Mouse (Mus musculus) hindbrain, embryonic 13.5 days (tissue): ENCODE results near the gene Nmnat2. TPM values are rescaled to one million over a fixed set of nuclear protein-coding genes. Genes with fewer than 3 reads are reported as not detected.

Experiments
- ATAC-seq: fragments of 200-750 bp; cut with Nextera tagmentation; 2 replicates; pipeline ENCODE4 v1.8.0; 2017; ENCODE audit warnings: moderate TSS enrichment; ENCODE audit not compliant: low FRiP score
- H3K27ac ChIP-seq: fragments of 300-500 bp; sonication (generic); 2 replicates; pipeline ENCODE4 v1.5.1; 2015; ENCODE audit warnings: inconsistent platforms, mild to moderate bottlenecking, moderate library complexity
- H3K27me3 ChIP-seq: fragments of 300-500 bp; sonication (generic); 2 replicates; pipeline ENCODE4 v1.6.1; 2015; ENCODE audit warnings: mild to moderate bottlenecking, inconsistent platforms
- H3K36me3 ChIP-seq: fragments of 300-500 bp; sonication (generic); 2 replicates; pipeline ENCODE4 v1.6.1; 2015; ENCODE audit warnings: mild to moderate bottlenecking, inconsistent platforms
- H3K4me1 ChIP-seq: fragments of 300-500 bp; sonication (generic); replicated peaks from 2 replicates; pipeline ENCODE4 v1.6.1; 2015; ENCODE audit warnings: inconsistent platforms
- H3K4me2 ChIP-seq: fragments of 300-500 bp; sonication (generic); 2 replicates; pipeline ENCODE4 v1.6.1; 2015; ENCODE audit warnings: inconsistent platforms, mild to moderate bottlenecking, moderate library complexity
- H3K4me3 ChIP-seq: fragments of 300-500 bp; sonication (generic); 2 replicates; pipeline ENCODE4 v1.5.1; 2015; ENCODE audit warnings: mild to moderate bottlenecking, inconsistent platforms
- H3K9ac ChIP-seq: fragments of 300-500 bp; sonication (generic); 2 replicates; pipeline ENCODE4 v1.6.1; 2015; ENCODE audit warnings: mild to moderate bottlenecking, inconsistent platforms
- H3K9me3 ChIP-seq: fragments of 300-500 bp; sonication (generic); 2 replicates; pipeline ENCODE4 v1.6.1; 2016; ENCODE audit warnings: inconsistent platforms
- WGBS: fragments of 180-500 bp; shearing (Covaris S2); methylation state at CpG from one replicate; pipeline ENCODE4 v1.1.7; 2015; 5-methylcytosine and 5-hydroxymethylcytosine counted together
- polyA plus RNA-seq: library from polyadenylated mRNA; unstranded; fragments of >200 nt; fragmentation: Nextera tagmentation; extraction: Ambion mirVana; gene quantifications from 2 replicates; pipeline ENCODE4 v1.2.1, GENCODE M21; 2015

Nmnat2 gene
- polyA plus RNA-seq, 1 experiment from 2014 or later: 68.0 TPM

DNA sequence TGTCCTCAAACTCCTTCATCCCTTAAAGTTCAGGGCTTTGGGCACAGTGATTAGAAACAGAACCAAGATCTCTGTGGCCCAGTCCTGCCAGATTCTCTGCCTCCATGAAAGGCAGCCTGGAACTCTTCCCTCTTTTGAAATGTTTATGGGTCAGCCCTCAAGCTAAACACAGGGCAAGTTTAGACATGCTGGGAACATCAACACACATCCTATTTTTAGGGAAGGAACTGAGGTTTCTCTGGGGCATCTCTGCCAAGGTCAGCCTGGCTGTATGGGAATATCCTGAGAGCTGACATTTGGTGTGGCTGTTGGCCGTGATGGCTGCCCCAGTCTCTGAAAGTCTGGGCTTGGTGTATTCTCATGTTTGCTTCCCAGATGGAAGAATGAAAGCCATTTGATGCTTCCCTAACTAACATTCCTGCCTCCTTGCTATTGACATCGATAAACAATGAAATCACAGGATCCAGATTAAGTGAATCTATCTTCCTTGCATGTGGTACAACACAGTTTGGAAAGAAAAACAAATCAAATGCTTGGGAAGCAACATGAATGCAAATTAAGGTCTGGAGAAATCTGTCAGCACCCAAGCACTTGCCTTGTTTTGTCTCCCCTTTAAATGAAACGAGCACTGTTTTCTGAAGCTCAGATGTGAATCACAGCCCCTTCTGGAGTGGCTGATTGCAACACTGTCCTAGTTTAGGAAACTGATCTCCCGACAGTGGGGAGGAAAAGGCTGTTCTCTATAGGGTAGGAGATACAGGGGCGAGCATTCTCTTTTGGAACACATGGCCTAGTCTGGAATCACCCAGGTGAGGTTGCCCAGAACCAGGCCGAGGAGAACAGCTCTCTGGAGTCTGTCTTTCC is 37.7 kb downstream of the Nmnat2 start:
- H3K4me3 ChIP-seq: no peak overlapping the region
- 67% methylated on average over 6 of the region's 6 CpGs for WGBS
- H3K36me3 ChIP-seq: no peaks in the 10 kb centered on the region
- H3K4me2 ChIP-seq: no peak overlapping the region
- H3K9me3 ChIP-seq: no peaks in the 10 kb centered on the region
- H3K27ac ChIP-seq: peak overlapping the region; percentile 66; the same call in 1 of the 2 replicates
- no peak overlapping the region for H3K9ac ChIP-seq
- H3K27me3 ChIP-seq: no peaks in the 10 kb centered on the region
- no peaks in the 10 kb centered on the region; the same call in 1 of the 2 replicates for H3K4me1 ChIP-seq
- ATAC-seq: no peak

DNA sequence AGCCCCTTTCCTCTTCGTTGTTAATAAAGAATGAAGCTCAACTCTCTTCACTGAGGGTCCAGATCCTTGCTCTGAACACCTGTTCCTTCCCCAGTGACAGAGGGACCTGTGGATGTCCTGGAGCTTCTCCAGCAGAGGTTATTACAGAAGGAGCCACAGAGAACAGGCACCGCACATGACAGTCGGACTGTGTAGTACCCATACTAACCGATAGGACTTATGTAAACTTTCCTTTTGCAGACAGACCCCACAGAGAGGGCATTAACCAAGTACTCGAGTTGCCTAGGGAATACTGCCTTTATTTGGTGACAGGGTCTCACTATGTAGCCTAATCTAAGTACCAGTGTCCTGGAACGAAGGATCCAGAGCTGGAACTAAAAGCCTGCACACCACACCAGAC is 39.0 kb downstream of the Nmnat2 start:
- ATAC-seq: no peak
- H3K27ac ChIP-seq: no peak overlapping the region

DNA sequence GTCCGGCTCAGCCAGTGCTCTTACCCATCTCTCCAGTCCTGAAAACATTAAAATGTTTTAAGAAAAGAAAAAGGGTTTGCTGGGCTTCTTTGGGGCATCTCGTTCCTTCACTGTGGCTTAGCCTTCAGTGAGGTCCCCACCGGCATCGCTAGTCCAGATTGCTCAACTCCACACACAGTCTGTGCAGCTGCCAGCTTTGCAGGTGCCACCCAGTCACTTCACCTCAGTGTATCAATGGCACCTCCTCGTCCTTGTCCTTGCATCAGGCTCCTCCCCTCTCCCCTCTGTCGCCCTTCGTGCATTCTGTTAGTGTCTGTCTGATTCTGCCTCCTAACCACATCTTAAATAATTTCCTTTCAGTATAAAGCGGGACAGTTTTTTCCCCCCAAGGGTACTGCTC is 45.2 kb downstream of the Nmnat2 start:
- H3K4me1 ChIP-seq: no peaks in the 10 kb centered on the region
- ATAC-seq: no peak
- H3K9ac ChIP-seq: no peak overlapping the region
- no peak overlapping the region for H3K4me2 ChIP-seq
- WGBS: 84% methylated on average over 8 of the region's 8 CpGs
- no peaks in the 10 kb centered on the region for H3K36me3 ChIP-seq
- H3K27me3 ChIP-seq: no peaks in the 10 kb centered on the region
- no peak overlapping the region for H3K27ac ChIP-seq
- H3K9me3 ChIP-seq: no peaks in the 10 kb centered on the region
- no peak overlapping the region for H3K4me3 ChIP-seq

More for the DNA sequence above, 39.0 kb downstream of the Nmnat2 start:
- Histone ChIP-seq H3K9me3 (no peaks in the 10 kb centered on the region), H3K9ac (no peak overlapping the region), H3K4me3 (no peak overlapping the region), H3K36me3 (no peaks in the 10 kb centered on the region), H3K27me3 (no peaks in the 10 kb centered on the region), H3K4me1 (no peaks in the 10 kb centered on the region; the same call in 1 of the 2 replicates), H3K4me2 (no peak overlapping the region)
- 86% methylated on average over 6 of the region's 6 CpGs for WGBS

DNA sequence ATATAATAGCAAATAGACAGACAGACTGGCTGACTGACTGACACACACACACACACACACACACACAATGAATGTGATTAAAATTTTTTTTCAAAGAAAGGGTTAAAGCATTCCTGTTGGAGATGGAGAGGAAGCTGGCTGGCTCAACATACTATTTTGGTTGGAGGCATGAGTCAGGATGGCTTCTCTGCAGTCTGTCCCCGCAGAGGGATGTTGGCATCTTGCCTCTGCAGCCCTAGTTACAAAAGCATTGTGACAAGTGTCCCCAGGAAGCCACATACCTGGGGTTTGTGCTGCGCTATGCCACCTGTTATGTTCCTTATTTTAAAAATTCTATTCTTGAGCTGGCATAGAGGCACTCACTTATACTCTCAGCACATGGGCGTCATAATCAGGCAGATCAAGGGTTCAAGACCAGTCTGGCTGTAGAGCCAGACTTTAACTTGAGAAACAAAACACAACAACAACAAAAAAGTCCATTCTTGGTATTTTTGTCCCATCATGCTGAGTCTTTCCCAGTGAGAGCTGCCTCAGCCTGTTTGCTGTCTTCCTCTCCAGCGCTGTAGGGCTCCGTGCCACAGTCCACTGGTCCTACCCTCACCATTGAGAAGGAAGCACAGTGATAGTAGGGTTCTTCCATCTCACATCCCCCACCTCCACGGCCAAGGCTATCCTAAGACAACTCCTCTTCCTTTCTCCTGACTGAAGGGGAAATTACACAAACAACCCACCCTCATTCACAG is 45.9 kb downstream of the Nmnat2 start:
- Histone ChIP-seq H3K9ac (no peak overlapping the region), H3K4me2 (no peak overlapping the region), H3K36me3 (no peaks in the 10 kb centered on the region), H3K4me1 (peaks cover 5% of the 10 kb centered on the region), H3K27me3 (no peaks in the 10 kb centered on the region), H3K4me3 (no peak overlapping the region), H3K9me3 (no peaks in the 10 kb centered on the region), H3K27ac (no peak overlapping the region)
- WGBS: 86% methylated on average over 6 of the region's 6 CpGs
- ATAC-seq: no peak

DNA sequence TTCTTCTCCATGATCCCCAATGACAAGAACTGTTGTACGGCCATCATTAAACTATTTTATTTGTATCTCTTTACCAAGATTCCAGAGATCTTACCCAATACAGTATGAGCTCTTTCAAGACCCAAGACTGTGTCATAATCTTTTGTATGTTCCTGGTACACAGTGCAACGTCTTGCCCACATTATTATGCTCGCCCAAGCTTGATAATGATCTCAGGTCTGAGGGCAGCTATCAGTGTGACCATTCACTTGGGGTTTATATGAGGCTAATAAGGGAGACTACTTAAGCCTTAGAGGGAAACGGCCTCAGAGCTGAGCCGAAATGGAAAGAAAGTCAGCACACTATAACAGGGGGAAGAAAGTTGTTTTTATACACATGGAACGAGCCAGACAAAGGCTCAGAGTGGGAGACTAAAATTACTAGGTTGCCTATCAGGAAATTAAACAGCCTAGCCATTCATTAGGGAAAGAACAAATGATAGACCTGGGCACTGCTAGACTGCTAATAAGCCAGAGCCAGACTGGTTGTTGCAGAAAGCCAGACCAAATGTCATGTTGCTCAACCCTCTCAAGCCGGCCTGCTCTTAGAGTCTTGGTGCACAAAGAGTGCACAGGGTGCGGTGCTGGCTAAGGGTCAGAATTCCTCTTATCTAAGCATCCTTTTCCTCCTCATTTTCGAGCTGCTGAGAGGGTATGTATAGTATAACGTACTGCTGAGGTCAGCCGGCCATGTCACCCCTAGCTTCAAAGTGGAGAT is 47.7 kb downstream of the Nmnat2 start:
- Histone ChIP-seq H3K4me3 (no peak overlapping the region), H3K27me3 (no peaks in the 10 kb centered on the region), H3K36me3 (no peaks in the 10 kb centered on the region), H3K4me2 (no peak overlapping the region), H3K9me3 (no peaks in the 10 kb centered on the region), H3K4me1 (peaks cover 20% of the 10 kb centered on the region), H3K27ac (no peak overlapping the region), H3K9ac (no peak overlapping the region)
- ATAC-seq: no peak
- WGBS: 84% methylated on average over 11 of the region's 11 CpGs

DNA sequence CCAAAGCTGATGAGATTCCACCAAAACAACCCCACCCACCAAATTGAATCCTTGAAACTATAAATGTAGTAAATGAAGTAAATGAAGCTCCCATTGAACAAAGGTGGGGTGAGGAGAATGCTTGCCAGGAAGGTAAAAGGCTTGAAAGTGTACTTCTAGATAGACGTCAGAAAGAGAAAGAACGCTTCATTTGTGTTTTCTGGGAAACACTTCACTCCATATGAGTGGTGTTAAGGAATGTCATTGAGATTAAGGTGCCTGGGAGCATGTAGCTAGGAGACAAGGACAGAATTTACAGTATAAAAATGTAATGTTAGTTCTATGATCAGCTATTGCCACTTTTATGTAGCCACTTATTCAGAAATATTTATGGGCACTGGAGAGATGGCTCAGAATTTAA is 49.7 kb downstream of the Nmnat2 start:
- Histone ChIP-seq H3K27ac (no peak overlapping the region), H3K9me3 (no peaks in the 10 kb centered on the region), H3K9ac (no peak overlapping the region), H3K4me3 (no peak overlapping the region), H3K4me2 (no peak overlapping the region), H3K4me1 (peaks cover 20% of the 10 kb centered on the region), H3K36me3 (no peaks in the 10 kb centered on the region), H3K27me3 (no peaks in the 10 kb centered on the region)
- 86% methylated on average over 2 of the region's 2 CpGs for WGBS
- ATAC-seq: no peak

DNA sequence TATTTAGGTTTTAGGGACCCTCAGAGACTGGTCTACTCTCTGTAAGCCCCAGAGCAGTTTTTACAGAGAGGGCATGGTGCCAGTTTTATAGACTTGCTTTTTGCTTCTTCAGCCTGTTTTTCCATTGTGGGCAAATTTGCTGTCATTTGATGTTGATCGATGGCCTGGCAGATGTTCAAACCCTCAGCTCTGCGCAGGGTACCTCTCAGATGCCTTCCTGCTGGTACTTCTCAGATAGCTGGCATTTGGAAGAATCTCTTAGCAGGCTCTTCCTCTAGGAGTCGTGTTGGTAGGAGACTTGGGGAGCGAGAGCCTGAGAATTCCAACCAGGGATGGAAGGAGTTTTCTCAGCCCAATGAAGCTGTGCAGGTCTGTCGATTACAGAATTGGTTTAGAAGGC is 51.3 kb downstream of the Nmnat2 start:
- no peaks in the 10 kb centered on the region for H3K27me3 ChIP-seq
- H3K36me3 ChIP-seq: no peaks in the 10 kb centered on the region
- ATAC-seq: no peak
- no peak overlapping the region for H3K9ac ChIP-seq
- H3K4me1 ChIP-seq: peaks cover 20% of the 10 kb centered on the region
- no peak overlapping the region for H3K4me3 ChIP-seq
- H3K4me2 ChIP-seq: no peak overlapping the region
- 62% methylated on average over 5 of the region's 5 CpGs for WGBS
- H3K27ac ChIP-seq: peak overlapping the region; percentile 58
- H3K9me3 ChIP-seq: no peaks in the 10 kb centered on the region

DNA sequence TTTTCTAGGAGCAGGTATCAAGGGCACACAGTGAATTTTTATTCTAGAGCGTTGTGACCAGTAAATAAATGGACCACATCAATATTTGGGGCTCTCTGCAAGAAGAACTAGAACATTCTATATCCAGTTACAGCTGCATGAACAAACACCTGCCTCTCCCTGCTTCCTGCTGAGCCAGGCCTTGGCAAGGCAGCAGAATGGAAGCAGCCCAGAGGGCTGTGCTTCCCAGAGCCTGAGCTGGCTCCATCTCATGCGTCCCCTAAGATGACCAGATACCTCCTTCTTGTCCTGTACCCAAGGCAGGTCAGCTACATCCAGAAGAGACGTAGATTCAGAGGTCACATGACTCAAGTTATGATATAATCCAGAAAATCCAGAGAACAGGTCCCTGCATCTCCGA is 52.0 kb downstream of the Nmnat2 start:
- Histone ChIP-seq H3K27me3 (no peaks in the 10 kb centered on the region), H3K9ac (no peak overlapping the region), H3K27ac (no peak overlapping the region), H3K4me1 (peaks cover 26% of the 10 kb centered on the region), H3K9me3 (no peaks in the 10 kb centered on the region), H3K36me3 (no peaks in the 10 kb centered on the region), H3K4me3 (no peak overlapping the region), H3K4me2 (no peak overlapping the region)
- ATAC-seq: no peak
- WGBS: 90% methylated on average over 4 of the region's 4 CpGs

DNA sequence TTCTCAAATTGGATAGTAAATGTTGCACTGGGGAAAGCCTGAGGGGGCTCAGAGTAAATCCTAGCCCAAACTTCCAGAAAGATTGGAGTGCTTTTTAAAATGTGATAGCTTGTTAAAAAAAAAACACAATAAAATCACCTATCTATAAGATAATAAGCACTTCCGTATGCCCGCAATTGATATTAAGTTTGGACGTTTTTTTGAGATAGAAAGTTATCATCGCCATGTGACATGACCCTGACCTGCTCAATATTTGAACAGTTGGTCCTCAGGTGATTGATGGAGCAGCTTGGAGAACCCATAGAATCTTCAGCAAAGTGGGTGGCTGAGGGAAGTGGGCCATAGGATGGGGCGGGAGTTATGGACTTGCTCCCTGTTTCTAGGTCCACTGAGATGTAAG is 52.5 kb downstream of the Nmnat2 start:
- no peaks in the 10 kb centered on the region for H3K36me3 ChIP-seq
- H3K27ac ChIP-seq: no peak overlapping the region
- peaks cover 27% of the 10 kb centered on the region for H3K4me1 ChIP-seq
- no peaks in the 10 kb centered on the region for H3K9me3 ChIP-seq
- no peak overlapping the region for H3K4me2 ChIP-seq
- 93% methylated on average over 5 of the region's 5 CpGs for WGBS
- ATAC-seq: no peak
- H3K4me3 ChIP-seq: no peak overlapping the region
- H3K27me3 ChIP-seq: no peaks in the 10 kb centered on the region
- no peak overlapping the region for H3K9ac ChIP-seq

DNA sequence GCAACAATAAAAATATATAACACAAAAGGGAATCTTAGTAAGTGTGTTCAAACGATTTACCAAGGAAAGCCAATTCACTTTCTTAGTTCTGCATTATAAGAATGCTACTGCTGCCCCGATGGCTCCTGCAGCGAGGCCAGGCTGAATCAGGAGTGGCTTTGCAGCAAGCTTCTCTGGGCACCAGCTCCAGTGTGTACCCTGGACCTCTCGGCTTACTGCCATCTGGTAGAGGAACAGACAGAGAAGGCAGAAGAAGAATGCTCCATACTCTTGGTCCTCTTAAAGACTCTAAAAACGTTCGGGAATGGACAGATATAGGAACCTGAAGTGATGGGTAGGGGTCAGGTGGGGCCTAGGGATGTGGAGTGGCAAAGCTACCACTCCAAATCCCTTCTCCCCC is 53.0 kb downstream of the Nmnat2 start:
- Histone ChIP-seq H3K4me2 (no peak overlapping the region), H3K9me3 (no peaks in the 10 kb centered on the region), H3K27ac (no peak overlapping the region), H3K27me3 (no peaks in the 10 kb centered on the region), H3K4me1 (peaks cover 27% of the 10 kb centered on the region), H3K4me3 (no peak overlapping the region), H3K9ac (no peak overlapping the region), H3K36me3 (no peaks in the 10 kb centered on the region)
- ATAC-seq: no peak
- WGBS: 89% methylated on average over 6 of the region's 6 CpGs

DNA sequence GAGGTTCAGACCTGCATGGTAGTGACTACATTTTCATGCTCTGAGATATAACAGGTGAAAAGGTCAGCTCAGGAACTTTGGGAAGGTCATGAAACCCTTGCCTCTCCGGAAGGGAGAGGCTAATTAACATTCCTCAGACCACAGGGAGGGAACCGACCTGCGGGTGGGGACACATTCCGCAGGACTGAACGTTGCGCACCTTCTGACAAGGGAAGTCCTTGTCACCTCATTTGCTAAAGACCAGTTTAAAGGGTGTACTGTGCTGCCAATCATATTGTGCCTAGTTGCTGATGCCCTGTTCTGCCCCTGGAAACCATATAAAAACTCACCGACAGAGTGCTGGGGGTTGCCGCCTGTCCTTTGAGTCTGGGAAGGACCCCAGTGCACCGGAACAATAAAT is 54.5 kb downstream of the Nmnat2 start:
- ATAC-seq: no peak
- 80% methylated on average over 9 of the region's 9 CpGs for WGBS
- no peaks in the 10 kb centered on the region for H3K9me3 ChIP-seq
- H3K9ac ChIP-seq: no peak overlapping the region
- H3K4me1 ChIP-seq: peaks cover 35% of the 10 kb centered on the region
- H3K4me2 ChIP-seq: no peak overlapping the region
- H3K36me3 ChIP-seq: no peaks in the 10 kb centered on the region
- no peak overlapping the region for H3K27ac ChIP-seq
- no peaks in the 10 kb centered on the region for H3K27me3 ChIP-seq
- no peak overlapping the region for H3K4me3 ChIP-seq
